Mouse (Mus musculus): ENCODE data around the gene Arg1. TPM values are rescaled to one million over a fixed set of nuclear protein-coding genes. Genes with fewer than 3 reads are reported as not detected.

The Arg1 gene
- polyA plus RNA-seq, 1 experiment from 2014 or later = 17.5 TPM

DNA sequence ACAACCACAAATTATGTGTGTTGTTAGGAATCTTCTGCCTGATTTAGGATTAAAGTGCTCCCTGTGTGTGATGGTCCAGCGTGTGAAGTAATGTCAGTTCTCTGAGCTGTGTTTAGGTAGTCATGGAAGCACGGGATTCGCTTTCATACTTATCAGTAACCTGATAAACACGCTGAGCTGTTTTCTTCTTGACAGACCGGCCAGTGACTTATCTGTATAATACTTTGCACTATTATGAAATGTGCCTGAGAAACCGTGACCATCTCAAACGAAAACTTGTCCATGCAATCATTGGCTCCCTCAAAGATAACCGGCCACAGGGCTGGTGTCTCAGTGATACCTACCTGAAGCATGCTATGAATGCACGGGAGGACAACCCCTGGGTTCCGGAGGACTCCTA, 21.7 kb downstream of the Arg1 start:
- Histone ChIP-seq H3K27me3 (no peaks in the 10 kb centered on the region), H3K4me2 (no peak overlapping the region), H3K36me3 (peaks cover 94% of the 10 kb centered on the region), H3K9me3 (no peaks in the 10 kb centered on the region), H3K9ac (no peak overlapping the region), H3K4me1 (no peaks in the 10 kb centered on the region), H3K27ac (no peak overlapping the region), H3K4me3 (no peak overlapping the region)
- WGBS = 92% methylated on average over 10 of the region's 10 CpGs
- ATAC-seq (ENCODE audit: insufficient number of reproducible peaks, low FRiP score, low TSS enrichment, low read depth) = no peak

DNA sequence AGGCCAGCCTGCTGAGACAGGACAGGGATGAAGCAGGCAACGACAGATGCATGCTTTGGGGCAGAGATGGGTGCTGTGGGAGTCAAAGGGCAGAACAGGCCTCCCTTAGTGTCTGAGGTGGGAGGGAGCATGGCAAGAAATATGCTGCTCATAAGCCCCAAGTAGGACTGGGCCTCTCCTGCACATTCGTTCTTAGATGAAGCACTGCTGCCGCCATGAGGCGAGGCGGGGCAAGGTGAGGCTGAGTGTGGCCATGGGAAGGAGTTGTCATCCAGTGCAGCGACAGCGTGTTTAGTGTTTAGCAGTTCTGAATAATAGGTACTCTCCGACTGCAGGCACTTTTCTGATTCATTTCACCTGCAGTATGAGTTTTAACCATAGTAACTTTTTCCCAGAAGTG, 31.4 kb downstream of the Arg1 start:
- no peaks in the 10 kb centered on the region for H3K4me1 ChIP-seq
- no peak overlapping the region for H3K9ac ChIP-seq
- H3K36me3 ChIP-seq = peaks cover 82% of the 10 kb centered on the region
- no peak overlapping the region for H3K4me2 ChIP-seq
- 85% methylated on average over 8 of the region's 8 CpGs for WGBS
- H3K4me3 ChIP-seq = no peak overlapping the region
- no peak for ATAC-seq (ENCODE audit: insufficient number of reproducible peaks, low FRiP score, low TSS enrichment, low read depth)
- H3K27ac ChIP-seq = no peak overlapping the region
- no peaks in the 10 kb centered on the region for H3K9me3 ChIP-seq
- no peaks in the 10 kb centered on the region for H3K27me3 ChIP-seq

DNA sequence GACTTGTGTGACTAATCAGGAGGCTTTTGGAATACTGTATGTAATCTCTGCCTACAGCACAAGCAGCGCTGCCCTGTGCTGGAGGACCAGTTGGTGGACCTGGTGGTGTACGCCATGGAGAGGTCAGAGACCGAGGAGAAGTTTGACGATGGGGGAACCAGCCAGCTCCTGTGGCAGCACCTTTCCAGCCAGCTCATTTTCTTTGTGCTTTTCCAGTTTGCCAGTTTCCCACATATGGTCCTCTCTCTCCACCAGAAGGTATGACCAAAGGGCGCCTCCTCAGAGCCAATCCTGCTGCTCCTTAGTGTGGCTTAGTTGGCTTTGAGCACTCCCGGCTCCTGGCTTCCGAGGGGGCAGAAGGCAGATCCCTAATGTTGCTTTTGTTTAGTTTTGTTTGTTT, 38.9 kb downstream of the Arg1 start:
- no peak overlapping the region for H3K4me2 ChIP-seq
- no peak overlapping the region for H3K9ac ChIP-seq
- H3K4me1 ChIP-seq = no peaks in the 10 kb centered on the region
- no peak overlapping the region for H3K4me3 ChIP-seq
- H3K27ac ChIP-seq = no peak overlapping the region
- H3K27me3 ChIP-seq = no peaks in the 10 kb centered on the region
- H3K9me3 ChIP-seq = no peaks in the 10 kb centered on the region
- no peak for ATAC-seq (ENCODE audit: insufficient number of reproducible peaks, low FRiP score, low TSS enrichment, low read depth)
- 94% methylated on average over 7 of the region's 7 CpGs for WGBS
- peaks cover 74% of the 10 kb centered on the region for H3K36me3 ChIP-seq

DNA sequence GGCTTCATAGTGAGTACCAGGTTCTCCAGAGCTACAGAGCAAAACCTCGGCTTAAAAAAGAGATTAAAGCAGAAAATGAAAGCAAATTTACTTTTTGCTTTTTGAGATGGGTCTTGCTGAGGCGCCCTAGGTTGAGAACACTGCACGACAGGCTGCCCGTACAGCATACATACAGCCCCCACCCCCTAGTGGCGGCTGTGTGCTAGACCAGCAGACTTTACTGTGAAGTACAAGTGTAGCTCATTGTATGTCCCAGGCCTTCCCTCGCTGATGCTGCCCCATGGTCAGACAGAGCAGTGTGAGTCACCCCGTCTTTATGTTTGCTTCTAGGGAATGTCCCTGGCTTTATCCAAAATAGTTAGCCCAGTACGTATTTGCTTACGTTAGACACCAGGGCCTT, 41.3 kb downstream of the Arg1 start:
- Histone ChIP-seq H3K9me3 (no peaks in the 10 kb centered on the region), H3K27me3 (no peaks in the 10 kb centered on the region), H3K4me3 (no peak overlapping the region), H3K4me1 (no peaks in the 10 kb centered on the region), H3K9ac (no peak overlapping the region), H3K4me2 (no peak overlapping the region), H3K27ac (no peak overlapping the region), H3K36me3 (peaks cover 75% of the 10 kb centered on the region)
- no peak for ATAC-seq (ENCODE audit: insufficient number of reproducible peaks, low FRiP score, low TSS enrichment, low read depth)
- WGBS = 78% methylated on average over 9 of the region's 9 CpGs

DNA sequence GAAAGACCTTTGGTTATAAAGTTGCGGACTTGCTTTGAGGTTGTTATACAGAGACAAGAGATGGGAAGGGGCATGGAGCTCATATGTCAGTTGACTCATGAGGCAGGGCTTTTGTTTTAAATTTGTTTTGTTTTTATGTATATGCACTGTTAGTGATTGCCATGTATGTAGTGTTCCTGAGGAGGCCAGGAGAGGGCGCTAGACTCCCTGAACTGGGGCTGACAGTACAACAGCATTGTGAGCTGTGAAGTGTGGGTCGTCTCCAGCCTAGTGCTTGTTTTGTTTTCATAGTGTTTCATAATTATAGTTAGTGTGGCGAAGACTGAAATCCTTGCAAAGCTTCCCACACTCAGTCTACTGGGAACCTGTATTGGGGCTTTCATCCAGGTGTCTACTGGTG, 53.7 kb downstream of the Arg1 start:
- no peak overlapping the region for H3K27ac ChIP-seq
- H3K36me3 ChIP-seq = peaks cover 62% of the 10 kb centered on the region
- ATAC-seq (ENCODE audit: insufficient number of reproducible peaks, low FRiP score, low TSS enrichment, low read depth) = no peak
- H3K4me1 ChIP-seq = no peaks in the 10 kb centered on the region
- 78% methylated on average over 4 of the region's 4 CpGs for WGBS
- H3K9me3 ChIP-seq = no peaks in the 10 kb centered on the region
- H3K4me2 ChIP-seq = no peak overlapping the region
- no peaks in the 10 kb centered on the region for H3K27me3 ChIP-seq
- H3K9ac ChIP-seq = no peak overlapping the region
- H3K4me3 ChIP-seq = no peak overlapping the region

DNA sequence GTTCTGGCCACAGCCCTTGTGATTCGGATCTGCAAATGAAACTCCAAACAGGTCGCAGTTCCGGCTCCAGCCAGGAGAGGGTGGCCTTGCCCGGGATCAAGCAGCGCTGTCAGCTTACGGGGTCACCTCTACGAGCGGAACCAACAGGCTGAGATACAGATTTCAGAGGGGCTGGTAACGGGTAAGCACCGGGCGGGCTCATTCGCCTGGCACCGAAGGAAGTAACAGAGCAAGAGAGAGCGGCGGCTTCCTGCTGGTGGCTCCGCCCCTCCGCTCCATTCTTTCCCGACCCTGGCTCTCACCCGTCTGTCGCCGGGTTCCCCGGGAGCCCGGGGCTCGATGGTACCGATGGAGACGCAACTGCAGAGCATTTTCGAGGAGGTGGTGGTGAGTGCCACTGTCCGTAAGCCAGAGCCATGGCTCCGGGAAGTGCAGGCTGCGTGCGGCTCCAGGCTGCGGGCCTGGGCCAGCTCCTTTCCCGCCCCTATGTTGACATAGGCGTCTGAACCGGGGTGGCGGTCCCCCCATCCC, 57.5 kb downstream of the Arg1 start, which contains the start of gene Med23:
Med23 (plus strand) TSS at position 227 of the 531 bp plus-strand sequence.
- peak; percentile 99 for ATAC-seq (ENCODE audit: insufficient number of reproducible peaks, low FRiP score, low TSS enrichment, low read depth)
- H3K27me3 ChIP-seq = no peaks in the 10 kb centered on the region
- peak within 1 kb of the TSS; percentile 89 for H3K9ac ChIP-seq
- H3K4me2 ChIP-seq = peak within 1 kb of the TSS; percentile 49
- whole genome bisulfite sequencing = under 1% methylated on average over 36 of the region's 36 CpGs
- no peaks in the 10 kb centered on the region for H3K4me1 ChIP-seq
- H3K27ac ChIP-seq = no peak within 1 kb of the TSS
- peaks cover 27% of the 10 kb centered on the region for H3K36me3 ChIP-seq
- H3K9me3 ChIP-seq = no peaks in the 10 kb centered on the region
- peak within 1 kb of the TSS; percentile 94 for H3K4me3 ChIP-seq

Small RNA genes lying within 50 kb of the gene (microRNA-seq; reads per million reads assigned to microRNA genes)
- not detected for gene Mir6905

Other genes with a start within 250 kb of the Arg1 start
- gene Enpp1, start 215.3 kb downstream of the Arg1 start, polyA plus RNA-seq (2015; fragmentation: Nextera tagmentation; extraction: Ambion mirVana) = 9.4 and 10.9 TPM in 2 replicates
- 7.0 and 7.9 TPM in 2 replicates for gene Enpp3, start 84.7 kb downstream of the Arg1 start, polyA plus RNA-seq (2015; fragmentation: Nextera tagmentation; extraction: Ambion mirVana)
- gene Med23, start 57.5 kb downstream of the Arg1 start, polyA plus RNA-seq (2015; fragmentation: Nextera tagmentation; extraction: Ambion mirVana) = 18.1 and 21.1 TPM in 2 replicates